Mouse (Mus musculus): Measurements from ENCODE around the gene Zdhhc23. TPM values are rescaled to one million over a fixed set of nuclear protein-coding genes. Genes with fewer than 3 reads are reported as not detected.
A peak's percentile ranks its signal among the peaks of the same experiment; 100 is the strongest.

Gene Zdhhc23
- polyA plus RNA-seq, 1 experiment from 2014 or later, result 0.66 TPM

DNA sequence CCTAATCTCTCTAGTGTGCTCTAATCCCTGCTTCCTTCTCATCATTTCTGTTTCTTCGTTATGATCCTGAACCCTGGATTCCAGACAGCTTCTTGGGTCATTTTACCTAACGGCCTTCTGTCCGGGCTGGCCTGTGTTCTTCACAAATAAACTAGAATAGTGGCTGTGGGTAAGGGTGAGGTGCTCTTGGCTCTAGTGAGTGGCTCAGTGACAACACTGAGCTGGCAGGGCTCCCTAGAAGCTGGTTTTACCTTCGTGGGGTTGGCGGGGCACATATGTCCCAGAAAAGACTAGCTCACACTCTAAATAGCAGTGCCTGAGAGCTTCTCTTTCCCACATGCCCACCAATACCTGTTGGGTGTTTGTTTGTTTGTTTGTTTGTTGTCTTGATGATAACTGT lies 19.9 kb upstream of the Zdhhc23 start:
- Histone ChIP-seq H3K9me3 (replicated peaks) (no peaks in the 10 kb centered on the region), H3K27ac (no peak overlapping the region), H3K4me3 (no peak overlapping the region), H3K36me3 (peaks cover under 1% of the 10 kb centered on the region; the same call in 1 of the 2 replicates), H3K4me1 (no peaks in the 10 kb centered on the region), H3K9ac (no peak overlapping the region), H3K4me2 (no peak overlapping the region), H3K27me3 (replicated peaks) (no peaks in the 10 kb centered on the region)
- 81% methylated on average over 5 of the region's 5 CpGs for WGBS (ENCODE audit: insufficient replicate concordance)
- ATAC-seq, result no peak

DNA sequence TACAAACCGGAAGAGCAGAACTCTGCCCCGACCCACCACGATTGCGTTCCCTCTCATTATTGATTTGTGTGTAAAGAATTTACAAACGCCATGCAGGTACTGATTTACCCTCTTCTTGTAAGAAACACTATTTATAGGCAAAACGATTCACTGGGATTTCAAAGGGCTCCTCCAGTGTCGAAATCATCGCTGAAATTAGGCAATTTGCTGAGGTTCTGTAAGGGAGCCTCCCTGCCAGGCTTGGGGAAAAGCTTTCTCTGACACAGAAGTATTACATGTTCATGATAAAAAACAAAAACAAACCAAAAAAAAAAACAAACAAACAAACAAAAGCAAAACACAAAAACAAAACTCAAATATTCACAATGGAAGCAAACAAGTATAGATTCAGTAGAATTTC lies 19.5 kb upstream of the Zdhhc23 start:
- Histone ChIP-seq H3K9me3 (replicated peaks) (no peaks in the 10 kb centered on the region), H3K4me2 (no peak overlapping the region), H3K36me3 (no peaks in the 10 kb centered on the region), H3K4me3 (no peak overlapping the region), H3K9ac (no peak overlapping the region), H3K27me3 (replicated peaks) (no peaks in the 10 kb centered on the region), H3K27ac (no peak overlapping the region), H3K4me1 (no peaks in the 10 kb centered on the region)
- ATAC-seq, result no peak
- 73% methylated on average over 8 of the region's 8 CpGs for WGBS (ENCODE audit: insufficient replicate concordance)

GRCm38 (mm10) chr16:43994623-43995022 lies 15.0 kb upstream of the Zdhhc23 start:
- H3K27ac ChIP-seq, result no peak overlapping the region
- ATAC-seq, result no peak
- H3K27me3 ChIP-seq (replicated peaks), result no peaks in the 10 kb centered on the region
- no peak overlapping the region for H3K9ac ChIP-seq
- H3K36me3 ChIP-seq, result no peaks in the 10 kb centered on the region
- H3K4me2 ChIP-seq, result no peak overlapping the region
- H3K4me3 ChIP-seq, result no peak overlapping the region
- WGBS (ENCODE audit: insufficient replicate concordance), result 57% methylated on average over 3 of the region's 3 CpGs
- H3K9me3 ChIP-seq (replicated peaks), result no peaks in the 10 kb centered on the region
- no peaks in the 10 kb centered on the region for H3K4me1 ChIP-seq

GRCm38 (mm10) chr16:43986299-43986698 lies 6.7 kb upstream of the Zdhhc23 start:
- Histone ChIP-seq H3K36me3 (no peaks in the 10 kb centered on the region), H3K4me3 (no peak overlapping the region), H3K4me1 (no peaks in the 10 kb centered on the region), H3K9ac (no peak overlapping the region), H3K27me3 (replicated peaks) (no peaks in the 10 kb centered on the region), H3K9me3 (replicated peaks) (no peaks in the 10 kb centered on the region), H3K4me2 (no peak overlapping the region), H3K27ac (no peak overlapping the region)
- WGBS (ENCODE audit: insufficient replicate concordance), result 76% methylated on average over 4 of the region's 4 CpGs
- ATAC-seq, result no peak

GRCm38 (mm10) chr16:43980110-43980609 lies 569 bp upstream of the Zdhhc23 start:
- 15% methylated on average over 9 of the region's 9 CpGs for WGBS (ENCODE audit: insufficient replicate concordance)
- peak overlapping the region; percentile 67 for H3K9ac ChIP-seq

DNA sequence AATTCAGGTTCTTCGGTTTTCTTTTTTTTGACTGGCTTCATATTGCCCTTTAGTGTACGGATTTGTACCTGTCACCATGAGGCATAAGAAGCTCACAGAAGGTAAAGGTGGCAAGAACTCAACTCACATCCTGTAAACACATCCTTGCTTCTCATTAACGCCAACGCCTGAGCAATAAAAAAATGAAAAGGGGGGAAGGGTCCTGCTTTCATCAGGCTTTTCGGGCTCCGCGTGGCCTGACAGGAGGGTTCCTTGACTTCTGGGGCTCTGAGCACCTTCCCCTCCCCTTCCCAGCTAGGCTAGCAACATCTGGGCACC lies 622 bp downstream of the Zdhhc23 start:
- WGBS (ENCODE audit: insufficient replicate concordance), result 17% methylated on average over 7 of the region's 7 CpGs
- no peak overlapping the region for H3K27ac ChIP-seq

More at GRCm38 (mm10) chr16:43980110-43980609, 569 bp upstream of the Zdhhc23 start:
- Histone ChIP-seq H3K4me3 (peak overlapping the region; percentile 70), H3K9me3 (replicated peaks) (no peaks in the 10 kb centered on the region), H3K27ac (no peak overlapping the region), H3K4me2 (peak overlapping the region; percentile 98), H3K36me3 (no peaks in the 10 kb centered on the region), H3K27me3 (replicated peaks) (peaks cover 28% of the 10 kb centered on the region), H3K4me1 (peaks cover 12% of the 10 kb centered on the region)
- ATAC-seq, result no peak

DNA sequence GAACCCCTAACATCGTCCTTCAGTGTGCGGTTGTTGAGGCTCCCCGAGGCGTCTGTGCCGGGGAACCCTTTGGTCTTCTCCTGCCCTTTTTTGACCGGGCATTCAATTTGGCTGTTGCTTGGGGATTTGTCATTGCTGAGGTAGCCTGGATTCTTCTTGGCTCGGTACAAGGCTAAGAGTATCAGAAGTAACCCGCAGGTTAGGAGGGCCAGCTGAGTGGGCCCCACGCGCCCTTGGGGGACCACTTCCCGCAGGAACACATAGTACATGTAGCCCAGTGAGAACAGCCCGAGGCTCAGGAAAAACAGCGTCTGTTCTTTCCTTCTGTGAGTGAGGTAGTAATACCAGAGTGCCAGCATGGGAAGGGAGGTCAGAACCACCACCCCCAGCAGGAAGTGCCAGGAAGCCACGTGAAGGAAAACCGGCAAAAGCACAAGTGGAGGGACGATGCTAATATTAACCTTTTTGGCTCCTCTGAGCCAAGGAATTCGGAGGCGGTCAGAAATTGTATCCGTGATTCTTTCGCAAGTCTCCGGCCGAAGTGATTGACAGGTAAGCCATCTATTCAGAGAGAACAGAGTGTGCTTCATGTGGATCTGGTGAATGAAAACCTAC lies 5.9 kb downstream of the Zdhhc23 start:
- H3K9me3 ChIP-seq (replicated peaks), result no peaks in the 10 kb centered on the region
- H3K36me3 ChIP-seq, result no peaks in the 10 kb centered on the region
- WGBS (ENCODE audit: insufficient replicate concordance), result 71% methylated on average over 22 of the region's 22 CpGs
- peaks cover 12% of the 10 kb centered on the region for H3K27me3 ChIP-seq (replicated peaks)
- ATAC-seq, result no peak
- no peak overlapping the region for H3K27ac ChIP-seq
- no peaks in the 10 kb centered on the region for H3K4me1 ChIP-seq
- no peak overlapping the region for H3K4me3 ChIP-seq
- no peak overlapping the region for H3K4me2 ChIP-seq
- no peak overlapping the region for H3K9ac ChIP-seq

More for the DNA sequence above, 622 bp downstream of the Zdhhc23 start:
- H3K9ac ChIP-seq, result peak overlapping the region; percentile 67
- peak overlapping the region; percentile 70 for H3K4me3 ChIP-seq
- peaks cover 28% of the 10 kb centered on the region for H3K27me3 ChIP-seq (replicated peaks)
- H3K4me2 ChIP-seq, result peak overlapping the region; percentile 98
- no peak for ATAC-seq
- no peaks in the 10 kb centered on the region for H3K36me3 ChIP-seq
- no peaks in the 10 kb centered on the region for H3K9me3 ChIP-seq (replicated peaks)
- peaks cover 12% of the 10 kb centered on the region for H3K4me1 ChIP-seq

DNA sequence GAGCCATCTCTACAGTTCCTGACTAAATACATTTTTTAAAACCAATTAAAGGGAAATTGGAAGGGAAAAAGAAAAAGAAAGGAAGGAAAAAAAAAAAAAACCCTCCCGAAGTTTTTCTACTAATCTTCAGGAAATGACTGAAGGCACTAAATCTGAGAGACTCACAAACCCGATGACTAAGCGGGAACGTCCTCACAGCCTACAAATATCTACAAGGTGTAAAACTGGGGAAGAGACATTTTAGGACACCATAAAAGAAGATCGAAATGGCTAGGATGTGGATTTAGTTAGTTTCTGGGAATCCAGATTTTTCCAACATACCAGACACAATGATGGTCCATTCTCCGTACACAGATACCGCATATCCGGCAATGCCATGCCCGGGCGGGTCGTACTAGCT lies 6.4 kb downstream of the Zdhhc23 start:
- Histone ChIP-seq H3K9me3 (replicated peaks) (no peaks in the 10 kb centered on the region), H3K9ac (no peak overlapping the region), H3K4me2 (no peak overlapping the region), H3K4me3 (no peak overlapping the region), H3K27ac (no peak overlapping the region), H3K27me3 (replicated peaks) (0 out of 2 replicates have a peak, but pooled peaks cover 6% of the 10 kb centered on the region), H3K4me1 (no peaks in the 10 kb centered on the region), H3K36me3 (no peaks in the 10 kb centered on the region)
- ATAC-seq, result no peak
- WGBS (ENCODE audit: insufficient replicate concordance), result 78% methylated on average over 11 of the region's 11 CpGs

- Histone ChIP-seq H3K4me1 (no peaks in the 10 kb centered on the region), H3K36me3 (no peaks in the 10 kb centered on the region), H3K4me3 (no peak overlapping the region), H3K27me3 (replicated peaks) (0 out of 2 replicates have a peak, but pooled peaks cover 2% of the 10 kb centered on the region), H3K9me3 (replicated peaks) (no peaks in the 10 kb centered on the region), H3K27ac (no peak overlapping the region), H3K4me2 (no peak overlapping the region), H3K9ac (no peak overlapping the region)
- no peak for ATAC-seq
- 88% methylated on average over 2 of the region's 2 CpGs for WGBS (ENCODE audit: insufficient replicate concordance)
Measured at GRCm38 (mm10) chr16:43972391-43972790, 7.2 kb downstream of the Zdhhc23 start.

GRCm38 (mm10) chr16:43971741-43972140 lies 7.8 kb downstream of the Zdhhc23 start:
- Histone ChIP-seq H3K9me3 (replicated peaks) (no peaks in the 10 kb centered on the region), H3K9ac (no peak overlapping the region), H3K27me3 (replicated peaks) (no peaks in the 10 kb centered on the region), H3K36me3 (no peaks in the 10 kb centered on the region), H3K4me3 (no peak overlapping the region), H3K4me2 (no peak overlapping the region), H3K27ac (no peak overlapping the region), H3K4me1 (no peaks in the 10 kb centered on the region)
- ATAC-seq, result no peak
- 81% methylated on average over 9 of the region's 9 CpGs for WGBS (ENCODE audit: insufficient replicate concordance)

DNA sequence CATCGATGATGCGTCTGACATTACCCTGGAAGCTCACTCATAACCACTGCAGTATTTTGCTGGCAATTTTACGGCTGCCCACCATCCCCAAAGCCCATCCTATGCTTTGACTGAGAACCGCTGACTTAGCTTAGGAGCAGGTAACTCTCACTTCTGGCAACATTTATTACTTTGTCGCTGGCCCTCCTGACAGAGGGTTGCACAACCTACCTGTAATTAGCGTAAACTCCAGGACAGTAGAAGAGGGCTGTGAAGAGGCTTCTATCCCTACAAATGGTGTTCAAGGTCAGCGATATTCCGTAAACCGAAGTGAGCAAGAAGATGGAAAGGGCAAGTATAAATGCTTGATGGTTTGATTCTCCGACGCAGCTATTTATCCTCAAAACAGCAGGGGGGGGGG lies 8.4 kb downstream of the Zdhhc23 start:
- no peak for ATAC-seq
- H3K9ac ChIP-seq, result no peak overlapping the region
- H3K27me3 ChIP-seq (replicated peaks), result no peaks in the 10 kb centered on the region
- H3K27ac ChIP-seq, result no peak overlapping the region
- no peaks in the 10 kb centered on the region for H3K4me1 ChIP-seq
- no peak overlapping the region for H3K4me2 ChIP-seq
- no peaks in the 10 kb centered on the region for H3K9me3 ChIP-seq (replicated peaks)
- no peak overlapping the region for H3K4me3 ChIP-seq
- WGBS (ENCODE audit: insufficient replicate concordance), result 85% methylated on average over 11 of the region's 11 CpGs
- no peaks in the 10 kb centered on the region for H3K36me3 ChIP-seq

- ATAC-seq, result no peak
Measured at GRCm38 (mm10) chr16:43970426-43970825, 9.2 kb downstream of the Zdhhc23 start.

More at GRCm38 (mm10) chr16:43970426-43970825, 9.2 kb downstream of the Zdhhc23 start:
- Histone ChIP-seq H3K27ac (no peak overlapping the region), H3K4me1 (no peaks in the 10 kb centered on the region), H3K36me3 (no peaks in the 10 kb centered on the region), H3K4me3 (no peak overlapping the region), H3K27me3 (replicated peaks) (no peaks in the 10 kb centered on the region), H3K9me3 (replicated peaks) (no peaks in the 10 kb centered on the region), H3K4me2 (no peak overlapping the region), H3K9ac (no peak overlapping the region)
- 58% methylated on average over 3 of the region's 3 CpGs for WGBS (ENCODE audit: insufficient replicate concordance)

All from liver, embryonic 12.5 days (tissue).